Mouse (Mus musculus): ENCODE measurements around the gene Gpr141.

Gpr141 gene

DNA sequence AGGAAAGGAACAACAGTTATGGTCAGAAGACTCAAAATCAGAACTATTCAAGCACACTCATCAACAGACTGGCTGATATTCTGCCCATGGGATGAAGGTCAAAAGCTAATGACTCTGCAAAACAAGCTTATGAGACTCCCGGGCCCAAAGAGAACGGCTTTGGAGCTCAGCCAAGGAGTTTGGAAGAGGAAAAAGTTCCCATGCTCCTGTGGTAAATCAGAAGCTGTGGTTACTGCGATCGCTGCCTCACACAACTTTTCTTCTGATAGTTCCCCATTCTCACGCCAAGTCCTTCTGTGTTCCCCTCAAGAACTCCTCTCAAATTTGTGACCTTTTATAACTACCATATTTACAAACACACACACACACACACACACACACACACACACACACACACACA is 105.1 kb downstream of the Gpr141 start:
- no peak for DNase-seq

DNA sequence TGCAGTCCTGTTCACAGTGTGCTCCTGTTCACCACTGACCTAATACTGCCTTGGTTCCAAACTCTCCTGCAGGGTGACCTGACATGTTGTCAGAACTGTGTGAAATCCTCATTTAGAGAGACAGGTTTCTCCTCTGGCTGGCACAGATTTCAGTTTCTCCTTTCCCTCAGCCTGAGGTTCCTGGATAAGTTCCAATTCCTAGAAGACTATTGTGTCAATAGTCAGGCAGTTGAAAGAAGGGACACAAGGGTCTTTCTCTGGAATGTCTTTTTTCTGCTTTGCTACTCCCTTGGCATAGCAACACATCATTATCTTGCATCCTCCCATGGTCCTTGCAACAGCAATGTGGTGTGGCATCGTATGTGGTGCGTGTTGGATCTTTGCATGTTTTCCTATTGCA is 106.9 kb downstream of the Gpr141 start:
- DNase-seq = no peak

DNA sequence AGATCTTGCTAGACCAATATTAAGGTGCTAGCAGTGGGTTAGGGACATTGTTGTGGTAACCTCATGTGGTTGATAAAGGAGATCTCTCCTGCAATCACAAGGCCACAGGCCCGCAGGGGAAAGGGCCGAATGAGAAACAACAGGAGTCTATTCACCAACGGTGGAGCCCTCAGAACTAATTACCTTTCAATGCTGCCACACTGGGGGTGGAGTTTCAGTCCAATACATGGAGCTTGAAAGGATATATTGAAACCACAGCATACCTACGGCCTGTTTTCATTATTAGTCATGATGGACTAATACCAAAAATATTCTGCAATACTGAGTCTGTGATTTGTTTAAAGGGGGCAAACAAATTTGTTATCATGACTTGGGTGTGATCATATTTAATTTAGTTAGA is 120.3 kb downstream of the Gpr141 start:
- DNase-seq = no peak

DNA sequence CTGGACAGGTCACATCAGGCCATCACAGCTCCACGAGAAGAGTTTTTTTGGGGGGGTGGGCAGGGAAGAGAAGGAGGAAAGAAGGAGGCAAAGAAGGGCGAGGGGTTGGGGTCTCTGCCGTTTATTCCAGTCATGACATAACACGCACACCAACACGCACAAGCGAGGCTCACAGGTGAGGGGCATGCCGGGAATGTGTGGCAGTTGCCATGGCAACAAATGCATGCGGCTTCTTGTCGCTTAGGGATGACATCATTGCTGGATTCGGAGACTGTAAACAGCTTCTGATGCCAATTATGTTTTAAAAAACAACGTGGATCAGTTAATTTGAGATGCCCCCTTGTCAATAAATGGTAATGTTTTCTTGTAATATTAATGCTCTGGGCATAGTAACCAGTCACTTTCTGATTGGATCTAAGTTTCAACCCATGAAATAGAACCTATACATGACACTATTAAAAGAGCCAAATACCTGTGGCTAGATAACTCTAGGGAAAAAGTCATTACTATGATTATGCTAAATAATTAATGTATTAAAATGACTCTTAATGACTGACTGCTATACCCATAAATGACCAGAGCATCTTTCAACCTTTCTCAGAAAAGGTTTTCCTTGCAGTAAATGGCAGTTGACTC is 122.5 kb downstream of the Gpr141 start:
- no peak for DNase-seq

DNA sequence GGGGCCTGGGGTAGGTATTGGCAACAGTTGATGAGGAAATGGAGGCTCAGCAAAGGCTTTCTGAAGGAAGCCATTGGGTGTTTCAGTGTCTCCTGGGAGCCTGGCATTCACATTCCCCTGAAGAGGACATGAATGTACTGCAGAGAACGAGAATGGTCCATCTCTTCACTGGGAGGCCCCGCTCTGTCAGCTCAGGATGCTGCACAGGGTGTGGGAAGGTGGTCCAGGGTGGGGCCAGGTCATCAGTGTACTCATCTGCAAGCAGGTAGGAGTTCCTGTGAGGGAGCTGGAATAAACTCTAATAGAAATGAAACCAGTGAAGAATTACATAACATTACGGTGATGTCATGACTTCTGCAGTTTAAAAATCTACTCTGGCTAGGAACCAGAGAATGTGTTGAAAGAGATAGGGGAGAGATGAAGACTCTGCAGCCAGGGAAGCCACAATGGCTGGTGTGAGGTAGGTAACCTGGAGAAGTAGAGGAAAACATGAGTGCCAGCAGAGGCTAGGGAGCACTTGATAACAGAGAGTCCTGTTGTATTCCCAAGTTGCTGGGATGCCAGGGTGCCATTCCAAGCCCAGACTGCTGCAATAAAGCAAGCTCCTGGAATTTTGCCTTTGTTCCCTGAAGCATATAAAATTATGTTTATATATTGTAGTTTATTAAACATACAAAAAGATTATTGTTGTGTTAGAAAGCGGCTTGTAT is 123.2 kb downstream of the Gpr141 start:
- DNase-seq = no peak
